Mouse (Mus musculus) bone marrow macrophage, adult 2 months (primary cell): Measurements from ENCODE around the gene Rab3gap2.

Experiments used
- CTCF ChIP-seq: IDR thresholded peaks from 2 replicates; pipeline ENCODE4 v1.5.1; 2012; ENCODE audit warnings: low read depth, mild to moderate bottlenecking, low read length, moderate library complexity
- POLR2A ChIP-seq: IDR thresholded peaks from 2 replicates; pipeline ENCODE4 v1.6.1; 2012; ENCODE audit warnings: mild to moderate bottlenecking, low read depth, low read length, borderline replicate concordance

DNA sequence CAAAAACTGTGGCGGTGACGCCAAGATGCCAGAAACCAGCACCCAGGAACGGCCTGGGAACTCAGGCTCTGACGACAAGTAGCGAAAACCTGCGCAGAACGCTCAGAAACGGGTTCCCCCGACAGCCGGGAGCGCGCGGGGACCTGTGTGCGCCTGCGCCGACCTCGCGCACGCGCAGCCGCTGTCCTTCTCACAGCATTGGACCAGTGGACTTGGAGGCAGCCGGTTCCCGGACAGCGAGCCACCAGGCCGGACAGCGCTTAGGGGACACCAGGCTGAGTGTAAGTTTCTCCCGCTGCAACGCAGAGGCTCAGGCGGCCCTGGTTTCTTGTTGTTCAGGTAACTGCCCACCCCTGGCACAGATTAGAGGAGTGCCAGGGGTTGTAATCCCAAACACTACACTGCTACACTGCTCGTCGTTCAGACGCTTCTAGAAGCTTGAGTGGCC, 128.1 kb downstream of the Rab3gap2 start, which contains the start of gene Bpnt1:
- TF ChIP-seq CTCF (no peak), POLR2A (no peak)
